Mouse (Mus musculus): ENCODE results near the gene Palm2.

DNA sequence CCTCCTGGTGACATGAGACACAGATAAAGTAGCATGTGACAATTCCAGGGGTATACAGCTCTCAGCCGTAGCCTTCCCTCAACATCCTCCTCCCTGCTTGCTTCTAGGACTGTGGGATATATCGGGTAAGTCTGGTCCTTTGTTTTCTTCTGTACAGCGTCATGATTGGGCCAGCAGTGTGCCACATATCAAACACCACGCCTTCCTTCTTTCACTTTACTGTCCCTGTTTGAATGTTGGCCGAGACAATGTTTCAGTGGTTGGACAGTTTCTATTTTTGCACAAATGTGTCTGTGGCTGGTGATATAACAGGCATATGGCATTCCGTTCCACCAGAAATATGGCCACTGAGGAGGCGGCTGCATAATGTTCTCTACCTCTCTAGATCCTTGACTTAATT lies 188.8 kb downstream of the Palm2 start:
- no peak for TF ChIP-seq CTCF (IDR thresholded peaks at IDR 0.05; ENCODE audit: borderline replicate concordance, extremely low read depth, insufficient read depth, insufficient read length)
- no peak for TF ChIP-seq POLR2A (IDR thresholded peaks at IDR 0.05; ENCODE audit: borderline replicate concordance, extremely low read depth, insufficient read depth, insufficient read length, poor library complexity, severe bottlenecking)

Measured in brain, embryonic 14.5 days (tissue).